Mouse (Mus musculus) hindbrain, embryonic 14.5 days (tissue): Measurements from ENCODE around the gene Gjb2. TPM values are rescaled to one million over a fixed set of nuclear protein-coding genes. Genes with fewer than 3 reads are reported as not detected.

Source experiments
- ATAC-seq: fragments of 200-750 bp; cut with Nextera tagmentation; 2 replicates; pipeline ENCODE4 v1.8.0; 2017; ENCODE audit warnings: moderate number of reproducible peaks, mild to moderate bottlenecking, moderate TSS enrichment, moderate library complexity; ENCODE audit not compliant: low FRiP score
- DNase-seq: peaks from one replicate; pipeline ENCODE4 v3.0.0-alpha.2; 2015; ENCODE audit warnings: low spot score
- H3K27ac ChIP-seq: fragments of 300-500 bp; sonication (generic); 2 replicates; pipeline ENCODE4 v1.5.1; 2014; ENCODE audit warnings: mild to moderate bottlenecking, moderate library complexity
- H3K27me3 ChIP-seq: fragments of 300-500 bp; sonication (generic); 2 replicates; pipeline ENCODE4 v1.6.1; 2014; ENCODE audit warnings: mild to moderate bottlenecking, low read length, mixed read lengths; ENCODE audit not compliant: control insufficient read depth, insufficient read depth
- H3K36me3 ChIP-seq: fragments of 300-500 bp; sonication (generic); replicated peaks from 2 replicates; pipeline ENCODE4 v1.6.1; 2014; ENCODE audit not compliant: control insufficient read depth, insufficient read depth
- H3K4me1 ChIP-seq: fragments of 300-500 bp; sonication (generic); replicated peaks from 2 replicates; pipeline ENCODE4 v1.6.1; 2014; ENCODE audit warnings: antibody characterized with exemption, low read length, mixed read lengths; ENCODE audit not compliant: control insufficient read depth, insufficient read depth
- H3K4me2 ChIP-seq: fragments of 300-500 bp; sonication (generic); replicated peaks from 2 replicates; pipeline ENCODE4 v1.6.1; 2014; ENCODE audit warnings: mild to moderate bottlenecking, moderate library complexity
- H3K4me3 ChIP-seq: fragments of 300-500 bp; sonication (generic); replicated peaks from 2 replicates; pipeline ENCODE4 v1.5.1; 2014; ENCODE audit warnings: mild to moderate bottlenecking, low read length
- H3K9ac ChIP-seq: fragments of 300-500 bp; sonication (generic); 2 replicates; pipeline ENCODE4 v1.6.1; 2014
- H3K9me3 ChIP-seq: fragments of 300-500 bp; sonication (generic); 2 replicates; pipeline ENCODE4 v1.6.1; 2016; ENCODE audit warnings: low read length; ENCODE audit not compliant: control insufficient read depth
- WGBS: fragments of 180-500 bp; shearing (Covaris S2); extraction: QIAGEN DNeasy Blood & Tissue Kit; methylation state at CpG from one replicate; pipeline ENCODE4 v1.1.7; 2014; 5-methylcytosine and 5-hydroxymethylcytosine counted together
- polyA plus RNA-seq: library from polyadenylated mRNA; unstranded; fragments of >200 nt; fragmentation: Nextera tagmentation; extraction: Ambion mirVana; gene quantifications from 2 replicates; pipeline ENCODE4 v1.2.1, GENCODE M21; 2014

The Gjb2 gene
- polyA plus RNA-seq, 1 experiment from 2014 or later = 25.4 TPM

GRCm38 (mm10) chr14:57107091-57107490 lies 2.6 kb upstream of the Gjb2 start:
- Histone ChIP-seq H3K4me2 (no peak overlapping the region), H3K4me3 (no peak overlapping the region), H3K27ac (no peak overlapping the region), H3K9me3 (no peaks in the 10 kb centered on the region), H3K9ac (no peak overlapping the region), H3K36me3 (no peaks in the 10 kb centered on the region), H3K27me3 (peaks cover 58% of the 10 kb centered on the region), H3K4me1 (peaks cover 10% of the 10 kb centered on the region)
- no peak for ATAC-seq
- DNase-seq = no peak
- WGBS = 78% methylated on average over 8 of the region's 8 CpGs

- H3K4me3 ChIP-seq = no peak overlapping the region
- DNase-seq (no peak), ATAC-seq (no peak)
- peaks cover 10% of the 10 kb centered on the region for H3K4me1 ChIP-seq
- H3K36me3 ChIP-seq = no peaks in the 10 kb centered on the region
- H3K27ac ChIP-seq = no peak overlapping the region
- 49% methylated on average over 11 of the region's 11 CpGs for WGBS
- no peaks in the 10 kb centered on the region for H3K9me3 ChIP-seq
- H3K9ac ChIP-seq = no peak overlapping the region
- H3K4me2 ChIP-seq = no peak overlapping the region
- peaks cover 63% of the 10 kb centered on the region for H3K27me3 ChIP-seq
Measured at GRCm38 (mm10) chr14:57105721-57106120, 1.2 kb upstream of the Gjb2 start.

- 8% methylated on average over 14 of the region's 14 CpGs for WGBS
- peaks cover 63% of the 10 kb centered on the region for H3K27me3 ChIP-seq
- H3K36me3 ChIP-seq = no peaks in the 10 kb centered on the region
- no peak for DNase-seq
- ATAC-seq = no peak
- H3K4me3 ChIP-seq = peak overlapping the region; percentile 63
- H3K4me2 ChIP-seq = peak overlapping the region; percentile 100
- no peak overlapping the region for H3K27ac ChIP-seq
- H3K9ac ChIP-seq = no peak overlapping the region
- no peaks in the 10 kb centered on the region for H3K9me3 ChIP-seq
- H3K4me1 ChIP-seq = peaks cover 10% of the 10 kb centered on the region
Measured at GRCm38 (mm10) chr14:57105111-57105510, 609 bp upstream of the Gjb2 start.

- 2% methylated on average over 22 of the region's 22 CpGs for WGBS
- no peaks in the 10 kb centered on the region for H3K9me3 ChIP-seq
- DNase-seq (no peak), ATAC-seq (no peak)
- no peak overlapping the region for H3K27ac ChIP-seq
- peak overlapping the region; percentile 100 for H3K4me2 ChIP-seq
- H3K27me3 ChIP-seq = peaks cover 63% of the 10 kb centered on the region
- H3K4me1 ChIP-seq = peaks cover 10% of the 10 kb centered on the region
- H3K9ac ChIP-seq = peak overlapping the region; percentile 54
- H3K4me3 ChIP-seq = peak overlapping the region; percentile 63
- no peaks in the 10 kb centered on the region for H3K36me3 ChIP-seq
Measured at GRCm38 (mm10) chr14:57103711-57104105, 794 bp downstream of the Gjb2 start.

GRCm38 (mm10) chr14:57103121-57103520 lies 1.4 kb downstream of the Gjb2 start:
- Histone ChIP-seq H3K4me3 (peak overlapping the region; percentile 63), H3K9me3 (no peaks in the 10 kb centered on the region), H3K27me3 (peaks cover 63% of the 10 kb centered on the region), H3K36me3 (no peaks in the 10 kb centered on the region), H3K4me2 (no peak overlapping the region; the same call in 1 of the 2 replicates), H3K4me1 (peaks cover 10% of the 10 kb centered on the region), H3K9ac (no peak overlapping the region), H3K27ac (no peak overlapping the region)
- DNase-seq = no peak
- WGBS = 59% methylated on average over 6 of the region's 6 CpGs
- no peak for ATAC-seq

- WGBS = 90% methylated on average over 7 of the region's 7 CpGs
- ATAC-seq (no peak), DNase-seq (no peak)
- Histone ChIP-seq H3K9ac (no peak overlapping the region), H3K4me3 (no peak overlapping the region), H3K4me1 (peaks cover 10% of the 10 kb centered on the region), H3K4me2 (no peak overlapping the region; the same call in 1 of the 2 replicates), H3K9me3 (no peaks in the 10 kb centered on the region), H3K27ac (no peak overlapping the region), H3K36me3 (no peaks in the 10 kb centered on the region), H3K27me3 (peaks cover 50% of the 10 kb centered on the region)
Measured at GRCm38 (mm10) chr14:57101623-57102022, 2.9 kb downstream of the Gjb2 start.

- no peaks in the 10 kb centered on the region for H3K27me3 ChIP-seq
- H3K36me3 ChIP-seq = no peaks in the 10 kb centered on the region
- H3K27ac ChIP-seq = no peak overlapping the region
- H3K9ac ChIP-seq = no peak overlapping the region
- no peak overlapping the region for H3K4me2 ChIP-seq
- no peaks in the 10 kb centered on the region for H3K9me3 ChIP-seq
- no peak for ATAC-seq
- 76% methylated on average over 4 of the region's 4 CpGs for WGBS
- no peak overlapping the region for H3K4me3 ChIP-seq
- no peak for DNase-seq
- no peaks in the 10 kb centered on the region for H3K4me1 ChIP-seq
Measured at GRCm38 (mm10) chr14:57095855-57096254, 8.6 kb downstream of the Gjb2 start.

GRCm38 (mm10) chr14:57093029-57093428 lies 11.5 kb downstream of the Gjb2 start:
- ATAC-seq (no peak), DNase-seq (no peak)
- Histone ChIP-seq H3K9me3 (no peaks in the 10 kb centered on the region), H3K9ac (no peak overlapping the region), H3K36me3 (no peaks in the 10 kb centered on the region), H3K4me3 (no peak overlapping the region), H3K4me1 (no peaks in the 10 kb centered on the region), H3K27me3 (no peaks in the 10 kb centered on the region), H3K27ac (no peak overlapping the region), H3K4me2 (no peak overlapping the region)
- 11% methylated on average over 8 of the region's 8 CpGs for WGBS

- no peak overlapping the region for H3K9ac ChIP-seq
- no peak overlapping the region for H3K4me2 ChIP-seq
- H3K27ac ChIP-seq = no peak overlapping the region
- 60% methylated on average over 2 of the region's 2 CpGs for WGBS
- no peak overlapping the region for H3K4me3 ChIP-seq
- H3K9me3 ChIP-seq = no peaks in the 10 kb centered on the region
- ATAC-seq (no peak), DNase-seq (no peak)
- H3K27me3 ChIP-seq = no peaks in the 10 kb centered on the region
- no peaks in the 10 kb centered on the region for H3K4me1 ChIP-seq
- H3K36me3 ChIP-seq = no peaks in the 10 kb centered on the region
Measured at GRCm38 (mm10) chr14:57090001-57090400, 14.5 kb downstream of the Gjb2 start.

- WGBS = 87% methylated on average over 7 of the region's 7 CpGs
Measured at GRCm38 (mm10) chr14:57089107-57089506, 15.4 kb downstream of the Gjb2 start.

More at GRCm38 (mm10) chr14:57089107-57089506, 15.4 kb downstream of the Gjb2 start:
- no peak for DNase-seq
- no peaks in the 10 kb centered on the region for H3K27me3 ChIP-seq
- H3K9ac ChIP-seq = no peak overlapping the region
- H3K27ac ChIP-seq = no peak overlapping the region
- H3K36me3 ChIP-seq = no peaks in the 10 kb centered on the region
- no peaks in the 10 kb centered on the region for H3K9me3 ChIP-seq
- H3K4me2 ChIP-seq = no peak overlapping the region
- no peak overlapping the region for H3K4me3 ChIP-seq
- H3K4me1 ChIP-seq = no peaks in the 10 kb centered on the region
- ATAC-seq = no peak
